Mouse (Mus musculus) stomach, embryonic 14.5 days (tissue): ENCODE measurements around the gene Atxn2l. TPM values are rescaled to one million over a fixed set of nuclear protein-coding genes. Genes with fewer than 3 reads are reported as not detected.

Source experiments
- ATAC-seq: fragments of 200-750 bp; cut with Nextera tagmentation; 2 replicates; pipeline ENCODE4 v1.8.0; 2017; ENCODE audit warnings: low read depth, moderate TSS enrichment; ENCODE audit not compliant: insufficient number of reproducible peaks, insufficient read depth, low FRiP score
- H3K27ac ChIP-seq: fragments of 300-500 bp; sonication (generic); 2 replicates; pipeline ENCODE4 v1.5.1; 2014; ENCODE audit warnings: mild to moderate bottlenecking, low read length, moderate library complexity, mixed read lengths
- H3K27me3 ChIP-seq: fragments of 300-500 bp; sonication (generic); 2 replicates; pipeline ENCODE4 v1.6.1; 2014; ENCODE audit warnings: low read length, control low read depth, mixed read lengths; ENCODE audit not compliant: control insufficient read depth, insufficient read depth
- H3K36me3 ChIP-seq: fragments of 300-500 bp; sonication (generic); 2 replicates; pipeline ENCODE4 v1.6.1; 2014; ENCODE audit warnings: mild to moderate bottlenecking, control low read depth, low read length, moderate library complexity, mixed read lengths; ENCODE audit not compliant: control insufficient read depth, insufficient read depth
- H3K4me1 ChIP-seq: fragments of 300-500 bp; sonication (generic); 2 replicates; pipeline ENCODE4 v1.6.1; 2014; ENCODE audit warnings: low read length, control low read depth, mixed read lengths; ENCODE audit not compliant: control insufficient read depth, insufficient read depth
- H3K4me2 ChIP-seq: fragments of 300-500 bp; sonication (generic); replicated peaks from 2 replicates; pipeline ENCODE4 v1.6.1; 2014; ENCODE audit warnings: low read depth, low read length, control low read depth
- H3K4me3 ChIP-seq: fragments of 300-500 bp; sonication (generic); 2 replicates; pipeline ENCODE4 v1.5.1; 2014; ENCODE audit warnings: low read depth, low read length, control low read depth
- H3K9ac ChIP-seq: fragments of 300-500 bp; sonication (generic); replicated peaks from 2 replicates; pipeline ENCODE4 v1.6.1; 2014; ENCODE audit warnings: low read depth, mild to moderate bottlenecking, control low read depth, low read length, moderate library complexity, mixed read lengths
- H3K9me3 ChIP-seq: fragments of 300-500 bp; sonication (generic); 2 replicates; pipeline ENCODE4 v1.6.1; 2016; ENCODE audit warnings: low read depth, low read length, control low read depth; ENCODE audit not compliant: control insufficient read depth
- WGBS: fragments of 180-500 bp; shearing (Covaris S2); extraction: QIAGEN DNeasy Blood & Tissue Kit; methylation state at CpG from one replicate; pipeline ENCODE4 v1.1.7; 2014; 5-methylcytosine and 5-hydroxymethylcytosine counted together
- polyA plus RNA-seq: library from polyadenylated mRNA; unstranded; fragments of >200 nt; fragmentation: Nextera tagmentation; extraction: Ambion mirVana; gene quantifications from 2 replicates; pipeline ENCODE4 v1.2.1, GENCODE M21; 2014

The Atxn2l gene
- polyA plus RNA-seq, 1 experiment from 2014 or later = 45.6 TPM

GRCm38 (mm10) chr7:126456382-126457266 lies 46.6 kb downstream of the Atxn2l start:
- Histone ChIP-seq H3K9me3 (no peaks in the 10 kb centered on the region), H3K36me3 (no peaks in the 10 kb centered on the region), H3K4me2 (no peak overlapping the region), H3K9ac (no peak overlapping the region), H3K4me1 (no peaks in the 10 kb centered on the region), H3K4me3 (no peak overlapping the region), H3K27me3 (no peaks in the 10 kb centered on the region), H3K27ac (no peak overlapping the region)
- 89% methylated on average over 17 of the region's 17 CpGs for WGBS
- ATAC-seq = no peak

DNA sequence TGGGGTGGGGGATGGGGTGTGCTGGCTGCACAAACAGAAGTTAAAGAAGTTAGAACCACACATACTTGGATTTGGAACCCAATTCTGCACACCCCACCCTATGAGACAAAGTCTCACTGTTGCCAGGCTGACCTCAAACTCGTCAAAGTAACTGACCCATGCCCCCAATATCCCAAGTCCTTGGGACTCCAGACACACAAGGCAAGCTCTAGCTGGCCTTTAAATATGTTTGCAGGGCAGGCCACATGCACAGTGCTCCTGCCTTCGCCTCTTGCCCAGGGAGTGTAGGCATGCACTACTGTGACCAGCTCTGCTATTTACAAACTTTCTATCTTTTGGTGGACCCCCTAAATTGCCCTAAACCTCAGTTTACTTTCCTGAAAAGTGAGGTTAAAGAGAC lies 48.0 kb downstream of the Atxn2l start:
- no peak overlapping the region for H3K4me2 ChIP-seq
- H3K27me3 ChIP-seq = no peaks in the 10 kb centered on the region
- no peak for ATAC-seq
- no peak overlapping the region for H3K27ac ChIP-seq
- no peaks in the 10 kb centered on the region for H3K9me3 ChIP-seq
- H3K9ac ChIP-seq = no peak overlapping the region
- H3K4me1 ChIP-seq = no peaks in the 10 kb centered on the region
- H3K4me3 ChIP-seq = no peak overlapping the region
- H3K36me3 ChIP-seq = no peaks in the 10 kb centered on the region
- WGBS = 72% methylated on average over 2 of the region's 2 CpGs

GRCm38 (mm10) chr7:126453861-126454260 lies 49.4 kb downstream of the Atxn2l start:
- WGBS = 50% methylated on average over 7 of the region's 7 CpGs
- no peaks in the 10 kb centered on the region for H3K36me3 ChIP-seq
- H3K4me3 ChIP-seq = no peak overlapping the region

DNA sequence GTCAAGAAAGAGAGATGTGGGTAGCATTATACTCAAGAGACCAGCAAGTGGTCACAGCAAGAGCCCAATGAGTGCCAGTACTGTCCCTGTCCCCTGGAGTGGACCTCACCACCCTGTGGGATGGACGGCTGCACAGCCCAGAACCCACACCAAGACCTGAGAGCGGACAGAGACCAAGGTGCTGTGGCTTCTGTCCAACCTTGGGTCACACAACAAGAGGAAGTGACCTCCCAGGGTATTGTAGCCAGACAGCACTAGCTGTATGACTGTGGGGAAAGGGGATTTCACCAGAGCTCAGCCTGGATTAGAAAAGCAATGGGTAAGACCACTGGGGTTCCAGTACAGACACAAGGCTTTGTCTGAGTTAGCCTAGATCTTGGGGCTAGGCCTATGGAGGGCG lies 51.0 kb downstream of the Atxn2l start:
- H3K4me3 ChIP-seq = no peak overlapping the region
- no peaks in the 10 kb centered on the region for H3K4me1 ChIP-seq
- no peak overlapping the region for H3K4me2 ChIP-seq
- 90% methylated on average over 3 of the region's 3 CpGs for WGBS
- ATAC-seq = no peak
- H3K36me3 ChIP-seq = peaks cover 2% of the 10 kb centered on the region; the same call in 1 of the 2 replicates
- H3K9me3 ChIP-seq = no peaks in the 10 kb centered on the region
- no peak overlapping the region for H3K9ac ChIP-seq
- no peaks in the 10 kb centered on the region for H3K27me3 ChIP-seq
- no peak overlapping the region for H3K27ac ChIP-seq

More at GRCm38 (mm10) chr7:126453861-126454260, 49.4 kb downstream of the Atxn2l start:
- Histone ChIP-seq H3K27me3 (no peaks in the 10 kb centered on the region), H3K9me3 (no peaks in the 10 kb centered on the region), H3K4me1 (no peaks in the 10 kb centered on the region), H3K9ac (no peak overlapping the region), H3K4me2 (no peak overlapping the region), H3K27ac (no peak overlapping the region)
- no peak for ATAC-seq

DNA sequence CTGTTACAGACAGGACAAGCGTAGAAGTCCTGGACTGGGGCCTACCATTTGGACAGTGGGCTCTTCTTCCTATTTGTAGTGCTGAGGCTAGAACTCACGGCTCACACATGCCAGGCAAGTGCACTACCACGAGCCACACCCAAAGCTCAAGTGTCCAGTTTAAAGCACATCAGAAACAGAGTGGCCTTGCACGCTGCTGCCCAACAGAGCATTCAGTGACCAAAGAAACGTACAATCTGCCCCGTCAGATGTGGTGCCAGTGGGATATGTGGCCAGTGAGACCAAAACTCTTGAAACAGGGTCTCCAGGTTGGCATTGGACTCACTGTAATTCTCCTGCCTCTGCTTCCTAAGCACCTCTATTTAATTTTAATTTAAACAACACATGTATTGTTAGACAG lies 52.6 kb downstream of the Atxn2l start:
- H3K4me3 ChIP-seq = no peak overlapping the region
- H3K36me3 ChIP-seq = peaks cover 13% of the 10 kb centered on the region
- no peak overlapping the region for H3K4me2 ChIP-seq
- no peaks in the 10 kb centered on the region for H3K9me3 ChIP-seq
- H3K27me3 ChIP-seq = no peaks in the 10 kb centered on the region
- 89% methylated on average over 6 of the region's 6 CpGs for WGBS
- no peak for ATAC-seq
- no peak overlapping the region for H3K27ac ChIP-seq
- H3K4me1 ChIP-seq = no peaks in the 10 kb centered on the region
- H3K9ac ChIP-seq = no peak overlapping the region

GRCm38 (mm10) chr7:126449991-126450390 lies 53.2 kb downstream of the Atxn2l start:
- H3K4me3 ChIP-seq = no peak overlapping the region
- no peaks in the 10 kb centered on the region for H3K4me1 ChIP-seq
- H3K27me3 ChIP-seq = no peaks in the 10 kb centered on the region
- H3K36me3 ChIP-seq = peaks cover 20% of the 10 kb centered on the region
- H3K27ac ChIP-seq = no peak overlapping the region
- no peaks in the 10 kb centered on the region for H3K9me3 ChIP-seq
- no peak overlapping the region for H3K4me2 ChIP-seq
- ATAC-seq = no peak
- 91% methylated on average over 18 of the region's 18 CpGs for WGBS
- no peak overlapping the region for H3K9ac ChIP-seq

GRCm38 (mm10) chr7:126448481-126448880 lies 54.8 kb downstream of the Atxn2l start:
- H3K9me3 ChIP-seq = no peaks in the 10 kb centered on the region
- no peak overlapping the region for H3K4me2 ChIP-seq
- no peaks in the 10 kb centered on the region for H3K27me3 ChIP-seq
- H3K27ac ChIP-seq = no peak overlapping the region
- H3K36me3 ChIP-seq = peaks cover 30% of the 10 kb centered on the region
- ATAC-seq = no peak
- H3K9ac ChIP-seq = no peak overlapping the region
- H3K4me1 ChIP-seq = no peaks in the 10 kb centered on the region
- H3K4me3 ChIP-seq = no peak overlapping the region
- 89% methylated on average over 19 of the region's 19 CpGs for WGBS

DNA sequence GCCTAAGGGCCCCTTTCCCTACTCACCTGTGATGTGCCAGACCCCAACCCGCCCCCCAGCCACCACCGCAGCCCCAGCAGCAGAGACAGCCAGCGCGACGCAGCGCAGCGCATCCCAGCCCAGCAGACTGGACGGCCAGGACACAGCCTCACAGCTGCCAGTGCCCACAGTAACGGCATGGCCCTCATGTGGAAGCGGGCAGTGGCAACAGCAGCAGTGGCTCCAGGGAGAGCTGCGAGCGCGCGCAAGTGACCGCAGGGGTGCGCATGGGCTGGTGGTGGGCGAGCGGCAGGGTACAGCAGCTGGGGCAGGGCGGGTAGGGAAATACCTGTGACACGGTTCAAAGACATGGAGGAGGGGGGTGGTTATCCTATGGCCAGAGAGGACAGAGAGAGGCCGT lies 57.0 kb downstream of the Atxn2l start:
- Histone ChIP-seq H3K4me3 (no peak overlapping the region), H3K9me3 (no peaks in the 10 kb centered on the region), H3K9ac (no peak overlapping the region), H3K4me2 (no peak overlapping the region), H3K27ac (no peak overlapping the region), H3K36me3 (peaks cover 30% of the 10 kb centered on the region), H3K27me3 (no peaks in the 10 kb centered on the region), H3K4me1 (no peaks in the 10 kb centered on the region)
- 93% methylated on average over 21 of the region's 21 CpGs for WGBS
- no peak for ATAC-seq
